Mouse (Mus musculus) kidney, adult 2 months (tissue): ENCODE measurements around the gene Adat3.

Experiments
- CTCF ChIP-seq: fragments of 200-500 bp; conservative IDR thresholded peaks from 2 replicates; pipeline ENCODE4 v1.5.1; 2011; ENCODE audit warnings: low read depth, mild to moderate bottlenecking, control low read depth, low read length, moderate library complexity, mixed read lengths; ENCODE audit not compliant: insufficient read depth, insufficient read length
- POLR2A ChIP-seq: fragments of 200-500 bp; IDR thresholded peaks from one replicate; pipeline ENCODE4 v1.6.1; 2011; ENCODE audit warnings: low read depth, low read length, control low read depth

DNA sequence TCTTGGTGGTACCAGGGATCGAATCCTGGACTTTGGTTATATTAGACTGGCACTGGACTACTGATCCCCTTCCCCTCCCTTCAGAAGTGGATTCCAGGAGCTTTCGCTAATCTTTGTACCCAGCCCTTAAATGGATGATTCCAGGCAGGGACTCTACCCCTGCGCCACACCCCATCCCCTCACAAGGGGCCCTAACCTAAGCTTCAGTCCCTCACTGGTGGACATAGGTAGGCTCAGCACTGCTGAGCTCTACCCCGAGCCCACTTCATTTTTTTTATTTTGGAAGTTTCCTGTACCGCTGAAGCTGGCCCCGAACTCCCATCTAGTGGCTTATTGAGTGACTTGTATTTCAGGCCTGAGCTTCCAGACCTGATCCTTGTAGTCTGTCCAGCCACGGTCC is 684 bp downstream of the Adat3 start:
- TF ChIP-seq CTCF (no peak), POLR2A (no peak)
